Mouse (Mus musculus): Measurements from ENCODE around the gene Mcpt4. TPM values are rescaled to one million over a fixed set of nuclear protein-coding genes. Genes with fewer than 3 reads are reported as not detected.

The Mcpt4 gene
- total RNA-seq, 4 experiments from 2014 or later, result 0.57 to 0.58 TPM; not detected in 2

Small RNA genes within 50 kb of the gene (microRNA-seq; reads per million reads assigned to microRNA genes)
- gene Mir6949, result 0 reads per million in 2 experiments

Other genes with a start within 250 kb of the Mcpt4 start
- gene Nfatc4, start 239.2 kb downstream of the Mcpt4 start, total RNA-seq (2022), result 1 to 10 TPM; 1.4 to 2.0 (median 1.7) TPM
- gene Nynrin, start 208.3 kb downstream of the Mcpt4 start, total RNA-seq (2022), result 10 to 100 TPM in 2 of 4 experiments, 1 to 10 TPM in 2; 6.4 to 10.9 (median 9.3) TPM
- under 1 TPM; 0.20 to 0.43 (median 0.33) TPM for gene Cbln3, start 177.9 kb downstream of the Mcpt4 start, total RNA-seq (2022)
- gene Khnyn, start 177.4 kb downstream of the Mcpt4 start, total RNA-seq (2022), result 10 to 100 TPM; 13.4 to 14.0 (median 13.7) TPM
- 10 to 100 TPM; 66.0 to 86.3 (median 78.8) TPM for gene Sdr39u1, start 162.0 kb downstream of the Mcpt4 start, total RNA-seq (2022)
- gene Cma1, start 117.6 kb downstream of the Mcpt4 start, total RNA-seq (2022), result under 1 TPM in 1 of 4 experiments, not detected in 3; 0.39 TPM
- gene Cma2, start 111.3 kb downstream of the Mcpt4 start, total RNA-seq (2022), result not detected
- not detected for gene Mcpt1, start 44.3 kb downstream of the Mcpt4 start, total RNA-seq (2022)
- not detected for gene Mcpt9, start 31.8 kb downstream of the Mcpt4 start, total RNA-seq (2022)
- not detected for gene Mcpt2, start 20.3 kb downstream of the Mcpt4 start, total RNA-seq (2022)
- gene Mcpt8, start 23.0 kb upstream of the Mcpt4 start, total RNA-seq (2022), result not detected
- gene Ctsg, start 40.3 kb upstream of the Mcpt4 start, total RNA-seq (2022), result not detected
- gene Gzme, start 58.3 kb upstream of the Mcpt4 start, total RNA-seq (2022), result not detected
- gene Gzmd, start 70.3 kb upstream of the Mcpt4 start, total RNA-seq (2022), result not detected
- not detected for gene Gzmg, start 97.3 kb upstream of the Mcpt4 start, total RNA-seq (2022)
- gene Gzmn, start 112.3 kb upstream of the Mcpt4 start, total RNA-seq (2022), result not detected
- not detected for gene Gzmf, start 149.1 kb upstream of the Mcpt4 start, total RNA-seq (2022)
- not detected for gene Gzmc, start 172.3 kb upstream of the Mcpt4 start, total RNA-seq (2022)
- not detected for gene Gzmb, start 199.9 kb upstream of the Mcpt4 start, total RNA-seq (2022)